Mouse (Mus musculus) heart, postnatal 0 days (tissue): ENCODE data around the gene Kansl3.

Experiments used
- CTCF ChIP-seq: IDR thresholded peaks from 2 replicates; pipeline ENCODE4 v1.5.1; 2016; ENCODE audit warnings: antibody characterized with exemption, control low read depth, low read depth
- EP300 ChIP-seq: IDR thresholded peaks from 2 replicates; pipeline ENCODE4 v1.6.1; 2016; ENCODE audit warnings: antibody characterized with exemption, low read depth

DNA sequence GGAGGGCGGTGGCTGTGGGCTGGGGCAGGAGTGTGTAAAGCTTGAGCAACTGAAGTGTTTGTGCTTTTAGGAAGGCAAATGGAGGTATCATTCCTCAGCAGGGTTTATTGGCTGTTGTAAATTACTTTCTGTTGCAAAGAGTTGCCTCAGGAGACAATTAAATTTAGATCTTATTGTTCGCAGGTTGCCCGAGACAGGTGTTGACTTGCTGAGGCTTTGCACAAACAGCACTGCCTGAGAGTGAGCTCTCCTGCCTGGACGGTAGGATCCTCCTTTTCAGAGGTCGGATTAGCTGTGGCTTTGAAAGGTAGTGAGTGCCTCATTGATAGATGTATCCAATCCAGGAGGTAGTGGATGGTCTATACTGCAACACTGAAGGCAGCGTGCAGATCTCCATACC, 62.9 kb downstream of the Kansl3 start:
- no peak for TF ChIP-seq CTCF
- TF ChIP-seq EP300: no peak
